Mouse (Mus musculus) thymus, postnatal 25 days (tissue): ENCODE data around the gene Olfr916.

Source experiments
- DNase-seq: peaks from one replicate; pipeline ENCODE4 v3.0.0; 2022

Olfr916 gene

DNA sequence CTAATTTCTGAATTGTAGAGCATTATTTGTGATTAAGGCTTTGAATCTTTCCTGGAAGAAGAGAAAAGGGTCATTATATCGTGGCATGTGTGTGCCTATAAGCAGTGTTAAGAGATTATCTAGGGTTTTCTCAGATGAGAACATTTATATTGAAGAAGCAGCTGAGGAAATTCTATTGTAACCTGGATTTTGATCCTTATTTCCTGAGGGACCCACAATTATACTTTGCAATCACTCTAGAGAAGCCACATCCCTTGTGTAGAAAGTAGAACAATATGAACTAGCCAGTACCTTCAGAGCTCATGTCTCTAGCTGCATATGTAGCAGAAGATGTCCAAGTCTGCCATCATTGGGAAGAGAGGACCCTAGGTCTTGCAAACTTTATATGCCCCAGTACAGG is at the start of gene Olfr916:
Olfr916 (minus strand) TSS at position 101 of the 400 bp plus-strand sequence.
- DNase-seq, result no peak

- no peak for DNase-seq
These were observed 14.8 kb upstream of the Olfr916 start, which contains the start of gene Olfr918 for GRCm38 (mm10) chr9:38674501-38674900. TSS of gene Olfr918 (minus strand) at chr9:38674601.

DNA sequence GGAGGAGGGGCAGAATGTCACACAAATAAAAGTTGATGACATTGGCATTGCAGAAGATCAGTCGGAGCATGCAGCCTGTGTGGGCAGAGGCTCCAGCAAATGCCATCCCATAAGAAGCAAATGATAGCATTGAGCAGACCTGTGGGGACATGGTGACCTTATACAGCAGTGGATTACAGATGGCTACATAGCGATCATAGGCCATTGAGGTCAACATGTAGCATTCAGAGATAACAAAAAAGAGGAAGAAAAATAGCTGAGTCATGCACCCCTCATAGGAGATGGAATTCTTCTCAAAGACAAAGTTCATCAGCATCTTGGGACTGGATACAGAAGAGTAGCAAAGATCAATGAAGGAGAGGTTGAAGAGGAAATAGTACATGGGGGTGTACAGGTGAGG is 13.2 kb upstream of the Olfr916 start:
- DNase-seq, result no peak

GRCm38 (mm10) chr9:38665742-38666141 is 6.1 kb upstream of the Olfr916 start, which contains the start of gene Olfr917:
TSS of gene Olfr917 (minus strand) at chr9:38665842.
- DNase-seq, result no peak

DNA sequence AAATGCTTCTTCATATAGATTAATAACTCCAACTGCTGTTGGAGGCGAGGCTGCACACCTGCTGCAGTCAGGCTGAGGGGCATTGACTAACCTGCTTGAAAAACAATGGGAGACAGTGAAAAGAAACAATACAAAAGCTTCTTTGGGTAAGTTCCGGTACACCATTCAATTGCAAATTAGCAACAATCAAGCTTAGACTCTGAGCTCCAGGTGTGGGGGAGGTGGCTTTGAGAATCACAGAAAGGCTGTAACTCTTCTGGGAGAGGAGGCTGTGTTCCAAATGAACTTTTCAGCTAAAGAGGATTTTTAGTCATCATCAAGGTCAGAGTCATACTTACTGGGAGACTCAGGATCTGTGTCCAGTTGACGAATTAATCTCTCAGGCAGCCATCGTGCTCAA is 27.3 kb downstream of the Olfr916 start:
- DNase-seq, result no peak
